12 mouse cellular contexts compared by ENCODE assay signal in genomic region chr11:51345481-51346465, GRCm38 (mm10). TPM values are rescaled to one million over a fixed set of nuclear protein-coding genes. Genes with fewer than 3 reads are reported as not detected.
DNase-seq lines count a peak whose midpoint lies in the region; TF ChIP-seq lines count a peak whose summit lies in the region.
"Had no signal": no experiment of that assay in that cellular context is flagged by ENCODE, and none has a peak within 500 bp of the region (broad histone marks: within the 10 kb centered on the region; RNA-seq: fewer than 3 reads in every experiment).

No protein-coding gene starts in this region.

- no peak overlapping the region; the same call in 1 of the 2 replicates for H3K4me3 ChIP-seq in layer of hippocampus, adult 2 months
- H3K4me3 ChIP-seq: erythroblast, embryonic 14.5 days; megakaryocyte, embryonic 14.5 days had no signal

- no peak for TF ChIP-seq CTCF in layer of hippocampus, adult 2 months (conservative IDR thresholded peaks at IDR 0.05)

- peak overlapping the region; percentile 82 for H3K27ac ChIP-seq in layer of hippocampus, adult 2 months

- DNase-seq in adrenal gland, adult (ENCODE audit: inconsistent age in 2 of 2, low spot score in 1 of 2): peak; percentile 57 to 87
- no peak for DNase-seq in adrenal gland, adult 18-20 months (ENCODE audit: low spot score in 2 of 2)
- peak in 1 of 2 experiments; percentile 32 for DNase-seq in layer of hippocampus, adult 2 months (ENCODE audit: low spot score in 2 of 2)
- DNase-seq in layer of hippocampus, adult 9-10 months (ENCODE audit: low spot score): no peak
- DNase-seq in cerebellum, adult 9-11 months: peak; percentile 55
- DNase-seq in layer of hippocampus, adult 9-11 months: peak; percentile 47
- DNase-seq in embryo, embryonic 11 days: no peak
- DNase-seq in ovary, postnatal 36 days (ENCODE audit: low spot score): no peak
- DNase-seq: kidney, postnatal 14 days; thymus, postnatal 36 days had no signal

RNA-seq across cellular contexts. Expression of gene Col23a1, which starts 56.1 kb away (rescaled TPM):
- total RNA-seq in adrenal gland, adult 18-20 months (2021): 1 to 10 TPM; 2.0 to 7.4 TPM
- total RNA-seq in layer of hippocampus, adult 2 months (2021): 1 to 10 TPM; 5.3 to 6.7 TPM

Comparison
In these comparisons a context has a peak if more than half of its experiments do, and no peak if none do; other contexts are left out.
1. DNase-seq: peak in adrenal gland, adult (2 of 2), cerebellum, adult 9-11 months (single experiment) and layer of hippocampus, adult 9-11 months (single experiment); none in adrenal gland, adult 18-20 months (0 of 2), layer of hippocampus, adult 9-10 months (single experiment), embryo, embryonic 11 days (single experiment) and ovary, postnatal 36 days (single experiment).